Mouse (Mus musculus): ENCODE measurements at regions not wholly inside any gene's neighbourhood (a gene's known extent, or its start where the extent isn't known, plus 50 kb on each side); places are given as distances from the start of the nearest gene placed in this dataset.

DNA sequence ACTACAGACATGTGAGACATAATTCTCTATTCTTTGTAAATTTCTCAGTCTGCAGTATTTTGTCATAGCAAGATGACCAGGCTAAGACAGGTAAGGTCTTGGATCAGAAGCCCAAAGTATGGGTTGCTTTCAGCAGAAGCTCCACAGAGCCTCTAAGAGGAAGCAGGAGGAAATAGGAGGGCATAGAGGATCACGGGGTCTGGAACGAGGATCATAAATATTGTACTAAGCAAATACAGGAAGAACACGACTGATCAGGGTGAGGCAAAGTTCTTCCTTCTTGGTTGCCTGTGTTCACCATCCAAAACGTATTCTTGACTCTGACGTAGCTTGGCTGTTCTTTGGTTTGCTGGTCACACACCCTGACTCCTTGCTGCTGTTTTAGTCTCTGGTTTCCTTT is 88.1 kb downstream of the Evx1 start:
- no peak for ATAC-seq (ENCODE audit: insufficient read depth)

DNA sequence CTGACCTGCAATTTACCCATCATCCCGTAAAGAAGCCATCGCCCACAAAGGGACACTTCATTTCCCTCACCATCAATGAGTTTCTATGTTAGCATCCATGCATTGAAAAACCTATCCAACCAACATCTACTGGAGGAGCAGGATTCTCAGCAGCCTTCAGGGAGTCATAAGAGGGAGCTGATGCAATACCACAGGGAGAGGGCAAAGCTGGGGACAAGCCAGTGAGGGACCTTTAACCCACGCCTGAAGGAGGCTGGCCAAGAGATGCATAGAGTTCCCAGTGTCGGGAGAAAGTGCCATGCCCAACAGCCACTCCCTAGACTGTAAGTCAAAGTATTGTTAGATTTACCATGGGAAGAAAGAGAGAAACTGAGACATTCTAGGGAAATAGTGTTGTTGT is 96.7 kb downstream of the Evx1 start:
- TF ChIP-seq EP300 (IDR thresholded peaks at IDR 0.05; ENCODE audit: low read depth) (no peak), CTCF (IDR thresholded peaks at IDR 0.05; ENCODE audit: low read depth) (no peak)
- Histone ChIP-seq H3K4me2 (ENCODE audit: low read depth) (no peak overlapping the region), H3K4me3 (ENCODE audit: insufficient read depth in 1 of 2, low read depth in 2 of 2, low read length in 2 of 2) (no peak overlapping the region), H3K9ac (replicated peaks) (no peak overlapping the region), H3K4me1 (replicated peaks; ENCODE audit: control insufficient read depth in 2 of 2, insufficient read depth in 2 of 2, low read length in 1 of 2) (no peaks in the 10 kb centered on the region), H3K36me3 (replicated peaks; ENCODE audit: control insufficient read depth, insufficient read depth, low read depth) (no peaks in the 10 kb centered on the region), H3K27ac (no peak overlapping the region), H3K9me3 (ENCODE audit: control insufficient read depth, low read length) (no peaks in the 10 kb centered on the region), H3K27me3 (ENCODE audit: control insufficient read depth, insufficient read depth, low read length) (no peaks in the 10 kb centered on the region)
- no peak for DNase-seq (ENCODE audit: low read depth in 3 of 3, low spot score in 3 of 3)
- no peak for ATAC-seq (ENCODE audit: insufficient read depth)
- 58% methylated on average over 4 of the region's 4 CpGs for WGBS (ENCODE audit: insufficient replicate concordance)

More for the DNA sequence above, 88.1 kb downstream of the Evx1 start:
- Histone ChIP-seq H3K27me3 (ENCODE audit: control insufficient read depth, insufficient read depth, low read length) (no peaks in the 10 kb centered on the region), H3K9me3 (ENCODE audit: control insufficient read depth, low read length) (no peaks in the 10 kb centered on the region), H3K9ac (replicated peaks) (no peak overlapping the region), H3K4me1 (replicated peaks; ENCODE audit: control insufficient read depth in 2 of 2, insufficient read depth in 2 of 2, low read length in 1 of 2) (no peaks in the 10 kb centered on the region), H3K27ac (no peak overlapping the region), H3K4me3 (ENCODE audit: insufficient read depth in 1 of 2, low read depth in 2 of 2, low read length in 2 of 2) (no peak overlapping the region), H3K36me3 (replicated peaks; ENCODE audit: control insufficient read depth, insufficient read depth, low read depth) (no peaks in the 10 kb centered on the region), H3K4me2 (ENCODE audit: low read depth) (no peak overlapping the region)
- 26% methylated on average over 5 of the region's 5 CpGs for WGBS (ENCODE audit: insufficient replicate concordance)
- TF ChIP-seq EP300 (IDR thresholded peaks at IDR 0.05; ENCODE audit: low read depth) (no peak), CTCF (IDR thresholded peaks at IDR 0.05; ENCODE audit: low read depth) (no peak)
- no peak for DNase-seq (ENCODE audit: low read depth in 3 of 3, low spot score in 3 of 3)

DNA sequence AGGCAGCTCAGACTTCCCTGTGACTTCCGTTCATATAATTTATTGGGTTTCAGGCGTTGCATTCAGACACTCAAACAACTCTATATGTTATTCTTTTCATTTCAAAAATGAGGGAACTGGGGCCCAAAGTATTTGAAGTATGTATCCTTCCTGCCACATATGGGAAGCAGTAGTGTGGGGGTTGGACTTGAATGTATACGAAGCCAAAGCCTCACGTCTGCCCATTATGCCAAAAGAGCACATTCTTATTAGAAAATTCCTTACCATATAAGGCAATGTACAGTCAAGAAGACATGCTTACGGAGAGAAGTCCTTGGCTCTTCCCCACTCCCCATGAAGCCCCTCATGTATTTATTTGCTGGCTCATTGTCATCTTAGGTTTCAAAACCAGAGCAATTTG is 97.4 kb downstream of the Evx1 start:
- Histone ChIP-seq H3K4me3 (ENCODE audit: insufficient read depth in 1 of 2, low read depth in 2 of 2, low read length in 2 of 2) (no peak overlapping the region), H3K27ac (no peak overlapping the region), H3K4me1 (replicated peaks; ENCODE audit: control insufficient read depth in 2 of 2, insufficient read depth in 2 of 2, low read length in 1 of 2) (no peaks in the 10 kb centered on the region), H3K27me3 (ENCODE audit: control insufficient read depth, insufficient read depth, low read length) (no peaks in the 10 kb centered on the region), H3K36me3 (replicated peaks; ENCODE audit: control insufficient read depth, insufficient read depth, low read depth) (no peaks in the 10 kb centered on the region), H3K4me2 (ENCODE audit: low read depth) (no peak overlapping the region), H3K9me3 (ENCODE audit: control insufficient read depth, low read length) (no peaks in the 10 kb centered on the region), H3K9ac (replicated peaks) (no peak overlapping the region)
- no peak for TF ChIP-seq CTCF (IDR thresholded peaks at IDR 0.05; ENCODE audit: low read depth)
- TF ChIP-seq EP300 (IDR thresholded peaks at IDR 0.05; ENCODE audit: low read depth) = no peak
- WGBS (ENCODE audit: insufficient replicate concordance) = 60% methylated on average over 5 of the region's 5 CpGs
- no peak for DNase-seq (ENCODE audit: low read depth in 3 of 3, low spot score in 3 of 3)
- no peak for ATAC-seq (ENCODE audit: insufficient read depth)

DNA sequence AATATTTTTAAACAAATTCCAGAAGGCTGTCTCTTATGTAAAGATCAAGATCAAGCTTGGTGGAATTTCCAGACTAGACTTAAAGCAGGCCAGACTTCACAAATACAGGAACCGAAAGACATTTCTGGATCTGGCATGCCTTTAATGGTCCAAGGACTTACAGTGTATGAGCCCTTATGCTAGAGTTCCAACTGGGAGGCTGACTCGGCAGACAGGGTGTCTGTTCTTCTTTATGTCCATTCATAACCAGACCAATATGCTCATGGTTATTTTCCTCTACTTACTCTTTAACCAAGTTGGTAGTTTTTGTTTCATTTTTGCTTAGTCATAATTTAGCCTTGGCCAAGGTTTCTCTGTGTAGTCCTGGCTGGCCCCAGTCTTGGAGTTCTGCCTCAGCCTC is 98.0 kb downstream of the Evx1 start:
- Histone ChIP-seq H3K27ac (no peak overlapping the region), H3K4me1 (replicated peaks; ENCODE audit: control insufficient read depth in 2 of 2, insufficient read depth in 2 of 2, low read length in 1 of 2) (no peaks in the 10 kb centered on the region)
- WGBS (ENCODE audit: insufficient replicate concordance) = 52% methylated on average over 2 of the region's 2 CpGs

DNA sequence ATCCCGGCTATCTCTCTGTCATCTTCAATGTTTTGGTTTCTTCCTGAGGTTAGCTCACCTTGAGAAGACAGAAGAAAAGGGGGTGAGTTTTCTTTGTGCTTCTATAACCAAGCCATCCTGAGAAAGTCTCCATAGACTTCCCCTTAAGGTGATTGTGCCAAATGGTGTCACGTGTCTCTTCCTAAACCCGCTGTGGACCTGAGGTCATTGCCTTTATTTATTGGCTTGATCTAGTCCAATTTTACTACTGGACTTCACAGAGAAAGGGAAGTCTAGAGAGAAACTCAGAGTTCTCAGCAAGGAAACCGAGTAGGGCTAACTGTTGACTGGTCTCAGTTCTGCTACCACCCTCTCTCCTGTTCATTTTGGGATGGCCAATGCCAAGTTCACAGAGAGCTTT is 100.3 kb downstream of the Evx1 start:
- TF ChIP-seq CTCF (IDR thresholded peaks at IDR 0.05; ENCODE audit: low read depth) (no peak), EP300 (IDR thresholded peaks at IDR 0.05; ENCODE audit: low read depth) (no peak)
- DNase-seq (ENCODE audit: low read depth in 3 of 3, low spot score in 3 of 3) (no peak), ATAC-seq (ENCODE audit: insufficient read depth) (no peak)
- H3K9me3 ChIP-seq (ENCODE audit: control insufficient read depth, low read length) = no peaks in the 10 kb centered on the region
- H3K27me3 ChIP-seq (ENCODE audit: control insufficient read depth, insufficient read depth, low read length) = no peaks in the 10 kb centered on the region
- H3K4me2 ChIP-seq (ENCODE audit: low read depth) = no peak overlapping the region
- no peak overlapping the region for H3K4me3 ChIP-seq (ENCODE audit: insufficient read depth in 1 of 2, low read depth in 2 of 2, low read length in 2 of 2)
- 67% methylated on average over 4 of the region's 4 CpGs for WGBS (ENCODE audit: insufficient replicate concordance)
- H3K27ac ChIP-seq = no peak overlapping the region
- no peak overlapping the region for H3K9ac ChIP-seq (replicated peaks)
- no peaks in the 10 kb centered on the region for H3K36me3 ChIP-seq (replicated peaks; ENCODE audit: control insufficient read depth, insufficient read depth, low read depth)
- no peaks in the 10 kb centered on the region for H3K4me1 ChIP-seq (replicated peaks; ENCODE audit: control insufficient read depth in 2 of 2, insufficient read depth in 2 of 2, low read length in 1 of 2)

More for the DNA sequence above, 98.0 kb downstream of the Evx1 start:
- no peaks in the 10 kb centered on the region for H3K9me3 ChIP-seq (ENCODE audit: control insufficient read depth, low read length)
- TF ChIP-seq EP300 (IDR thresholded peaks at IDR 0.05; ENCODE audit: low read depth) (no peak), CTCF (IDR thresholded peaks at IDR 0.05; ENCODE audit: low read depth) (no peak)
- DNase-seq (ENCODE audit: low read depth in 3 of 3, low spot score in 3 of 3) (no peak), ATAC-seq (ENCODE audit: insufficient read depth) (no peak)
- H3K36me3 ChIP-seq (replicated peaks; ENCODE audit: control insufficient read depth, insufficient read depth, low read depth) = no peaks in the 10 kb centered on the region
- H3K27me3 ChIP-seq (ENCODE audit: control insufficient read depth, insufficient read depth, low read length) = no peaks in the 10 kb centered on the region
- H3K4me2 ChIP-seq (ENCODE audit: low read depth) = no peak overlapping the region
- no peak overlapping the region for H3K9ac ChIP-seq (replicated peaks)
- H3K4me3 ChIP-seq (ENCODE audit: insufficient read depth in 1 of 2, low read depth in 2 of 2, low read length in 2 of 2) = no peak overlapping the region
